Mouse (Mus musculus): ENCODE results near the gene Olfr1228. TPM values are rescaled to one million over a fixed set of nuclear protein-coding genes. Genes with fewer than 3 reads are reported as not detected.

The Olfr1228 gene
- not detected in 2 replicates for polyA plus RNA-seq (2015; fragmentation: Nextera tagmentation; extraction: Ambion mirVana)

GRCm38 (mm10) chr2:89253962-89254361 lies at the start of gene Olfr1228:
Olfr1228 (minus strand) TSS chr2:89254062.
- Histone ChIP-seq H3K4me3 (replicated peaks) (no peak within 1 kb of the TSS), H3K27ac (no peak within 1 kb of the TSS), H3K27me3 (no peaks in the 10 kb centered on the region), H3K4me1 (no peaks in the 10 kb centered on the region), H3K9ac (no peak within 1 kb of the TSS), H3K9me3 (replicated peaks) (no peaks in the 10 kb centered on the region), H3K4me2 (no peak within 1 kb of the TSS), H3K36me3 (no peaks in the 10 kb centered on the region)
- no peak for ATAC-seq (replicated peaks; ENCODE audit: low FRiP score)

- no peak within 1 kb of the TSS for H3K4me3 ChIP-seq (replicated peaks)
- no peak for ATAC-seq (replicated peaks; ENCODE audit: low FRiP score)
- H3K27me3 ChIP-seq = no peaks in the 10 kb centered on the region
- H3K36me3 ChIP-seq = no peaks in the 10 kb centered on the region
- no peak within 1 kb of the TSS for H3K4me2 ChIP-seq
- no peak within 1 kb of the TSS for H3K9ac ChIP-seq
- no peak within 1 kb of the TSS for H3K27ac ChIP-seq
- no peaks in the 10 kb centered on the region for H3K9me3 ChIP-seq (replicated peaks)
- 83% methylated on average over 1 of the region's 1 CpGs for WGBS
- H3K4me1 ChIP-seq = no peaks in the 10 kb centered on the region
Measured at GRCm38 (mm10) chr2:89297168-89297567, 43.3 kb upstream of the Olfr1228 start, which contains the start of gene Olfr1230. Olfr1230 (minus strand) TSS chr2:89297268.

- Histone ChIP-seq H3K36me3 (no peaks in the 10 kb centered on the region), H3K4me3 (replicated peaks) (no peak within 1 kb of the TSS), H3K27me3 (no peaks in the 10 kb centered on the region), H3K27ac (no peak within 1 kb of the TSS), H3K4me2 (no peak within 1 kb of the TSS), H3K9me3 (replicated peaks) (no peaks in the 10 kb centered on the region), H3K9ac (no peak within 1 kb of the TSS), H3K4me1 (no peaks in the 10 kb centered on the region)
- WGBS = 86% methylated on average over 2 of the region's 2 CpGs
- no peak for ATAC-seq (replicated peaks; ENCODE audit: low FRiP score)
Measured at GRCm38 (mm10) chr2:89287914-89288313, 34.1 kb upstream of the Olfr1228 start, which contains the start of gene Olfr1229. Olfr1229 (minus strand) TSS chr2:89288014.

- Histone ChIP-seq H3K27me3 (no peaks in the 10 kb centered on the region), H3K27ac (no peak within 1 kb of the TSS), H3K9me3 (replicated peaks) (no peaks in the 10 kb centered on the region), H3K9ac (no peak within 1 kb of the TSS), H3K4me3 (replicated peaks) (no peak within 1 kb of the TSS), H3K36me3 (no peaks in the 10 kb centered on the region), H3K4me2 (no peak within 1 kb of the TSS), H3K4me1 (no peaks in the 10 kb centered on the region)
- 69% methylated on average over 2 of the region's 2 CpGs for WGBS
- no peak for ATAC-seq (replicated peaks; ENCODE audit: low FRiP score)
Measured at GRCm38 (mm10) chr2:89199948-89200347, 53.9 kb downstream of the Olfr1228 start, which contains the start of gene Olfr1226. Olfr1226 (minus strand) TSS chr2:89200048.

Other genes with a start within 250 kb of the Olfr1228 start
- gene Olfr1215, start 247.1 kb downstream of the Olfr1228 start, polyA plus RNA-seq (2015; fragmentation: Nextera tagmentation; extraction: Ambion mirVana) = not detected in 2 replicates
- gene Olfr1216, start 235.7 kb downstream of the Olfr1228 start, polyA plus RNA-seq (2015; fragmentation: Nextera tagmentation; extraction: Ambion mirVana) = not detected in 2 replicates
- not detected in 2 replicates for gene Olfr1217, start 222.0 kb downstream of the Olfr1228 start, polyA plus RNA-seq (2015; fragmentation: Nextera tagmentation; extraction: Ambion mirVana)
- gene Olfr1218, start 192.9 kb downstream of the Olfr1228 start, polyA plus RNA-seq (2015; fragmentation: Nextera tagmentation; extraction: Ambion mirVana) = not detected in 2 replicates
- gene Olfr1219, start 170.5 kb downstream of the Olfr1228 start, polyA plus RNA-seq (2015; fragmentation: Nextera tagmentation; extraction: Ambion mirVana) = not detected in 2 replicates
- not detected in 2 replicates for gene Olfr1220, start 147.2 kb downstream of the Olfr1228 start, polyA plus RNA-seq (2015; fragmentation: Nextera tagmentation; extraction: Ambion mirVana)
- not detected in 2 replicates for gene Olfr1221, start 136.8 kb downstream of the Olfr1228 start, polyA plus RNA-seq (2015; fragmentation: Nextera tagmentation; extraction: Ambion mirVana)
- not detected in 2 replicates for gene Olfr1222, start 121.0 kb downstream of the Olfr1228 start, polyA plus RNA-seq (2015; fragmentation: Nextera tagmentation; extraction: Ambion mirVana)
- not detected in 2 replicates for gene Olfr1223, start 102.5 kb downstream of the Olfr1228 start, polyA plus RNA-seq (2015; fragmentation: Nextera tagmentation; extraction: Ambion mirVana)
- gene Olfr1224-ps1, start 90.0 kb downstream of the Olfr1228 start, polyA plus RNA-seq (2015; fragmentation: Nextera tagmentation; extraction: Ambion mirVana) = not detected in 2 replicates
- not detected in 2 replicates for gene Olfr1225, start 79.4 kb downstream of the Olfr1228 start, polyA plus RNA-seq (2015; fragmentation: Nextera tagmentation; extraction: Ambion mirVana)
- gene Olfr1226, start 54.0 kb downstream of the Olfr1228 start, polyA plus RNA-seq (2015; fragmentation: Nextera tagmentation; extraction: Ambion mirVana) = not detected in 2 replicates
- not detected in 2 replicates for gene Olfr1229, start 34.0 kb upstream of the Olfr1228 start, polyA plus RNA-seq (2015; fragmentation: Nextera tagmentation; extraction: Ambion mirVana)
- gene Olfr1230, start 43.2 kb upstream of the Olfr1228 start, polyA plus RNA-seq (2015; fragmentation: Nextera tagmentation; extraction: Ambion mirVana) = not detected in 2 replicates
- gene Olfr1231, start 53.0 kb upstream of the Olfr1228 start, polyA plus RNA-seq (2015; fragmentation: Nextera tagmentation; extraction: Ambion mirVana) = not detected in 2 replicates
- gene Olfr1232, start 75.6 kb upstream of the Olfr1228 start, polyA plus RNA-seq (2015; fragmentation: Nextera tagmentation; extraction: Ambion mirVana) = not detected in 2 replicates
- not detected in 2 replicates for gene Olfr1233, start 88.3 kb upstream of the Olfr1228 start, polyA plus RNA-seq (2015; fragmentation: Nextera tagmentation; extraction: Ambion mirVana)
- not detected in 2 replicates for gene Olfr1234, start 110.8 kb upstream of the Olfr1228 start, polyA plus RNA-seq (2015; fragmentation: Nextera tagmentation; extraction: Ambion mirVana)
- gene Olfr1238, start 155.6 kb upstream of the Olfr1228 start, polyA plus RNA-seq (2015; fragmentation: Nextera tagmentation; extraction: Ambion mirVana) = not detected in 2 replicates
- gene Olfr1239, start 166.3 kb upstream of the Olfr1228 start, polyA plus RNA-seq (2015; fragmentation: Nextera tagmentation; extraction: Ambion mirVana) = not detected in 2 replicates
- not detected in 2 replicates for gene Olfr1240, start 188.9 kb upstream of the Olfr1228 start, polyA plus RNA-seq (2015; fragmentation: Nextera tagmentation; extraction: Ambion mirVana)
- not detected in 2 replicates for gene Olfr1241, start 233.1 kb upstream of the Olfr1228 start, polyA plus RNA-seq (2015; fragmentation: Nextera tagmentation; extraction: Ambion mirVana)
- gene Olfr1242, start 244.3 kb upstream of the Olfr1228 start, polyA plus RNA-seq (2015; fragmentation: Nextera tagmentation; extraction: Ambion mirVana) = not detected in 2 replicates